Mouse (Mus musculus) cortical plate, adult 2 months (tissue): ENCODE results near the gene Pphln1. TPM values are rescaled to one million over a fixed set of nuclear protein-coding genes. Genes with fewer than 3 reads are reported as not detected.

Experiments
- H3K27ac ChIP-seq: fragments of 200-500 bp; 2 replicates; pipeline ENCODE4 v1.5.1; 2012; ENCODE audit warnings: low read length, control low read depth, inconsistent platforms; ENCODE audit not compliant: insufficient read depth
- H3K4me1 ChIP-seq: fragments of 200-500 bp; 2 replicates; pipeline ENCODE4 v1.6.1; 2011; ENCODE audit warnings: low read length; ENCODE audit not compliant: control insufficient read depth, insufficient read depth
- H3K4me3 ChIP-seq: fragments of 200-500 bp; 2 replicates; pipeline ENCODE4 v1.5.1; 2011; ENCODE audit warnings: mild to moderate bottlenecking, low read length, control low read depth; ENCODE audit not compliant: insufficient read depth
- CTCF ChIP-seq: fragments of 200-500 bp; IDR thresholded peaks from 2 replicates; pipeline ENCODE4 v1.5.1; 2011; ENCODE audit warnings: mild to moderate bottlenecking, control low read depth, low read length; ENCODE audit not compliant: insufficient read depth; ENCODE audit errors: extremely low read depth
- POLR2A ChIP-seq: fragments of 200-500 bp; IDR thresholded peaks from 2 replicates; pipeline ENCODE4 v1.6.1; 2011; ENCODE audit warnings: mild to moderate bottlenecking, low read length, control low read depth; ENCODE audit not compliant: insufficient read depth; ENCODE audit errors: extremely low read depth
- polyA plus RNA-seq: library from polyadenylated mRNA; depleted of rRNA; stranded (reverse); fragments of >200 nt; gene quantifications from 2 replicates; pipeline ENCODE4 v1.2.3, GENCODE M21; 2012

Pphln1 gene
- polyA plus RNA-seq, 1 experiment = 23.0 TPM

GRCm38 (mm10) chr15:93489597-93489996 lies 91.4 kb downstream of the Pphln1 start:
- Histone ChIP-seq H3K4me3 (no peak overlapping the region), H3K27ac (no peak overlapping the region), H3K4me1 (no peaks in the 10 kb centered on the region)
- TF ChIP-seq POLR2A = no peak
- no peak for TF ChIP-seq CTCF

- TF ChIP-seq CTCF = no peak
- no peak for TF ChIP-seq POLR2A
- Histone ChIP-seq H3K27ac (peak overlapping the region; percentile 1; the same call in 1 of the 2 replicates), H3K4me1 (no peaks in the 10 kb centered on the region), H3K4me3 (no peak overlapping the region)
Measured at GRCm38 (mm10) chr15:93494700-93495099, 96.5 kb downstream of the Pphln1 start.

GRCm38 (mm10) chr15:93499866-93500265 lies 101.7 kb downstream of the Pphln1 start:
- Histone ChIP-seq H3K4me3 (no peak overlapping the region), H3K27ac (no peak overlapping the region), H3K4me1 (no peaks in the 10 kb centered on the region)
- TF ChIP-seq POLR2A = no peak

- peaks cover 2% of the 10 kb centered on the region; the same call in 1 of the 2 replicates for H3K4me1 ChIP-seq
- no peak overlapping the region for H3K4me3 ChIP-seq
- TF ChIP-seq CTCF (0 out of 2 replicates have a peak, but pooled peaks have one; percentile 1), POLR2A (no peak)
- no peak overlapping the region for H3K27ac ChIP-seq
Measured at GRCm38 (mm10) chr15:93502703-93503102, 104.6 kb downstream of the Pphln1 start.

GRCm38 (mm10) chr15:93503201-93503745 lies 105.1 kb downstream of the Pphln1 start:
- peaks cover 2% of the 10 kb centered on the region; the same call in 1 of the 2 replicates for H3K4me1 ChIP-seq
- TF ChIP-seq CTCF = no peak
- no peak for TF ChIP-seq POLR2A
- no peak overlapping the region for H3K27ac ChIP-seq
- no peak overlapping the region for H3K4me3 ChIP-seq

- peaks cover 2% of the 10 kb centered on the region; the same call in 1 of the 2 replicates for H3K4me1 ChIP-seq
- TF ChIP-seq CTCF = no peak
- no peak for TF ChIP-seq POLR2A
- H3K27ac ChIP-seq = no peak overlapping the region
- no peak overlapping the region for H3K4me3 ChIP-seq
Measured at GRCm38 (mm10) chr15:93504808-93505207, 106.7 kb downstream of the Pphln1 start.

GRCm38 (mm10) chr15:93510690-93511336 lies 112.7 kb downstream of the Pphln1 start:
- Histone ChIP-seq H3K4me1 (peaks cover 6% of the 10 kb centered on the region), H3K4me3 (no peak overlapping the region), H3K27ac (no peak overlapping the region)
- TF ChIP-seq CTCF (no peak), POLR2A (no peak)

GRCm38 (mm10) chr15:93512437-93512836 lies 114.3 kb downstream of the Pphln1 start:
- TF ChIP-seq CTCF (no peak), POLR2A (no peak)
- Histone ChIP-seq H3K4me3 (no peak overlapping the region), H3K27ac (no peak overlapping the region), H3K4me1 (peaks cover 6% of the 10 kb centered on the region)

GRCm38 (mm10) chr15:93513939-93514341 lies 115.8 kb downstream of the Pphln1 start:
- Histone ChIP-seq H3K4me1 (peaks cover 6% of the 10 kb centered on the region), H3K27ac (no peak overlapping the region), H3K4me3 (no peak overlapping the region)
- no peak for TF ChIP-seq POLR2A
- no peak for TF ChIP-seq CTCF

GRCm38 (mm10) chr15:93515316-93515715 lies 117.2 kb downstream of the Pphln1 start:
- H3K27ac ChIP-seq = no peak overlapping the region
- H3K4me1 ChIP-seq = peaks cover 6% of the 10 kb centered on the region
- no peak overlapping the region for H3K4me3 ChIP-seq
- TF ChIP-seq POLR2A = no peak
- no peak for TF ChIP-seq CTCF
